Mouse (Mus musculus): ENCODE results near the gene Map4k3. TPM values are rescaled to one million over a fixed set of nuclear protein-coding genes. Genes with fewer than 3 reads are reported as not detected.
"Not testable (repeated sequence)": the region's sequence is repeated elsewhere in the genome, so short reads cannot be mapped to it uniquely, and the experiment has no call there.

Map4k3 gene
- polyA plus RNA-seq, 1 experiment from 2014 or later: 24.0 TPM

GRCm38 (mm10) chr17:80756043-80756442 is 27.8 kb upstream of the Map4k3 start:
- Histone ChIP-seq H3K4me2 (no peak overlapping the region), H3K27ac (0 out of 2 replicates have a peak overlapping the region, but pooled peaks have one; percentile 3), H3K27me3 (no peaks in the 10 kb centered on the region), H3K4me3 (replicated peaks) (no peak overlapping the region), H3K9me3 (replicated peaks) (no peaks in the 10 kb centered on the region), H3K36me3 (no peaks in the 10 kb centered on the region), H3K9ac (no peak overlapping the region), H3K4me1 (peaks cover 22% of the 10 kb centered on the region)
- peak; percentile 80; the same call in 1 of the 2 replicates for ATAC-seq (replicated peaks; ENCODE audit: low FRiP score)
- WGBS: 74% methylated on average over 5 of the region's 5 CpGs

DNA sequence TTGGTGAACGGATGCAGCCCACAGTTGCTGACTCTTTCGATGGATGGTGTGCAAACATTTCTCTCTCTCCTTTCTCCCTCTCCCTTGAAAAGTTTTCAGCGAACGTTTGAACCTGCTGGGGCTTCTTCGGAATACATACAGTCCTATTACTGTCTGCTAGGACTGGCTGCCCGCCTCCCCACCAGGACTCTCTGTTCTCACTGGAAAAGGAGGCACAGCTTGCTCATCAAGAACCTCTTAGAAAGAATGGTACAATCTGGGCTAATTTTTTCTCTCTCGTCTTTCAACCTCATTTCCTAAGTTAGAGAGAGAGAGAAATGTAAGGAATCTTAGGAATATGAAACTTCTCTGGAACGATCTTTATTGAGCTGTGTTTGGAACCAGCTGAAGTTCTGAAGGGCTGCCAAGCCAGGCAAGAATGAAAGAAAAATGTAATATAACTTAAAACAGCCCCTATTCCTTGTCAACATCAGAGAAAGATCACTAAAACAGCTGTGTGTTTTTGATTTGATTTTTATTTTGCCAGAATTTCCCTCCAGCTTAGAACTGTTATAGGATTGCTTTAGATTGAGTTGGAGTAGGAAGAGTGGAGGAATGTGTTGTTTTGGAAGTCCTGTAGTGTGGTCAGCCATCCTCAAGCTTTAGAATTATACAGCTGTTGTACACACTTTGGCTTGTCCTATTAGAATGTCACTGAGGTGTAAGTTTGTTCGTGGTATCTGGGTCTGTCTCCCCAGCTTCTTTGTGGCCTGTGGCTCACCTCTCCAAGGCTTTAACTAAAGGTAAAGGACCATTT is 27.0 kb upstream of the Map4k3 start:
- no peak overlapping the region for H3K9ac ChIP-seq

DNA sequence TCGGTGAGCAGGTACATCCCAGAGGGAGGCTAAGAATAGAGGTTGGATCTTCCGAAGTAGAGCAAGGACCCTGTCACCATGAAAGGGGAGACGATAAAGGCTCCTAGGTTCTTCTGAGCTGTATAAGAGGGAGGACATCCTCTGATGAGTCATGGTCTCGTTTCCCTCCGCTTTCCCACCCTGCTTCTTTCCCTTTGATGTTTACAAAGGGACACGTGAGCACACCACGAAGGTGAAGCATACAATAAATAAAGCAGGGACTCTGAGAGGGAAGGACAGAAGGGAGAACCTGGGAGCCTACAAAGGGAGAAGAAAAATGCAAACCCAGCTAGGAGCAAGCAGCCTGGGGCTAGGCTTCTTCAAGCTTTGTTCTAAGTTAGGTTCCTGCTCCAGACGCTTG is 26.3 kb upstream of the Map4k3 start:
- Histone ChIP-seq H3K27ac (peak overlapping the region; percentile 23; the same call in 1 of the 2 replicates), H3K9me3 (replicated peaks) (no peaks in the 10 kb centered on the region), H3K4me1 (peaks cover 22% of the 10 kb centered on the region), H3K4me2 (no peak overlapping the region), H3K9ac (no peak overlapping the region), H3K36me3 (no peaks in the 10 kb centered on the region), H3K4me3 (replicated peaks) (no peak overlapping the region), H3K27me3 (no peaks in the 10 kb centered on the region)
- ATAC-seq (replicated peaks; ENCODE audit: low FRiP score): no peak; the same call in 1 of the 2 replicates
- WGBS: 29% methylated on average over 8 of the region's 8 CpGs

More for the DNA sequence above, 27.0 kb upstream of the Map4k3 start:
- Histone ChIP-seq H3K27ac (peak overlapping the region; percentile 23), H3K27me3 (no peaks in the 10 kb centered on the region), H3K4me3 (replicated peaks) (no peak overlapping the region), H3K4me2 (no peak overlapping the region), H3K9me3 (replicated peaks) (no peaks in the 10 kb centered on the region), H3K36me3 (no peaks in the 10 kb centered on the region), H3K4me1 (peaks cover 22% of the 10 kb centered on the region)
- no peak for ATAC-seq (replicated peaks; ENCODE audit: low FRiP score)
- 65% methylated on average over 9 of the region's 9 CpGs for WGBS

- H3K27ac ChIP-seq: 0 out of 2 replicates have a peak overlapping the region, but pooled peaks have one; percentile 22
- ATAC-seq (replicated peaks; ENCODE audit: low FRiP score): no peak
- 29% methylated on average over 1 of the region's 1 CpGs for WGBS
Observed at GRCm38 (mm10) chr17:80752466-80752865, 24.2 kb upstream of the Map4k3 start.

DNA sequence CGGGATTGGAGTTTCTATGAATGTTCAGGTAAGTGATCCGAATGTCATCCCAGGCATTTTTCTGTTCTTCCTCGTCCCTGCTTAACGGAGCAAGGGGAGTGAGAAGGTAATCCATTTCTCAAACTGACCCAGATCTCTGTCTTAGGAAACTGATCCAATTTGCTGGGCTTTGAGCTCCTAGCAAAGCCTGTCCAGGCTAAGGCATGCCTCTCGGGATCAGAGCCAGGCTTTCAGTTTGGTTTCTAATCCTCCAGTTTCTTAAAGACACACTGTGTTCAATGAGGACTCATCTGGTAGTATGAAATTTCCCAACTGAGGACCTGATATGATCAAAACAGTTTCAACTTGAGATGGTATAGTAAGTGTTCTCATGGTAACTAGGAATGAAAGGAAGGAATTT is 11.1 kb upstream of the Map4k3 start:
- H3K27me3 ChIP-seq: no peaks in the 10 kb centered on the region
- WGBS: 85% methylated on average over 5 of the region's 5 CpGs
- H3K9ac ChIP-seq: no peak overlapping the region
- no peak overlapping the region for H3K4me2 ChIP-seq
- no peak for ATAC-seq (replicated peaks; ENCODE audit: low FRiP score)
- H3K27ac ChIP-seq: no peak overlapping the region
- H3K4me3 ChIP-seq (replicated peaks): no peak overlapping the region
- no peaks in the 10 kb centered on the region for H3K9me3 ChIP-seq (replicated peaks)
- no peaks in the 10 kb centered on the region for H3K36me3 ChIP-seq
- no peaks in the 10 kb centered on the region for H3K4me1 ChIP-seq

More at GRCm38 (mm10) chr17:80752466-80752865, 24.2 kb upstream of the Map4k3 start:
- H3K4me3 ChIP-seq (replicated peaks): no peak overlapping the region
- H3K4me1 ChIP-seq: peaks cover 22% of the 10 kb centered on the region
- no peak overlapping the region for H3K4me2 ChIP-seq
- no peaks in the 10 kb centered on the region for H3K27me3 ChIP-seq
- H3K36me3 ChIP-seq: no peaks in the 10 kb centered on the region
- no peaks in the 10 kb centered on the region for H3K9me3 ChIP-seq (replicated peaks)
- H3K9ac ChIP-seq: no peak overlapping the region

DNA sequence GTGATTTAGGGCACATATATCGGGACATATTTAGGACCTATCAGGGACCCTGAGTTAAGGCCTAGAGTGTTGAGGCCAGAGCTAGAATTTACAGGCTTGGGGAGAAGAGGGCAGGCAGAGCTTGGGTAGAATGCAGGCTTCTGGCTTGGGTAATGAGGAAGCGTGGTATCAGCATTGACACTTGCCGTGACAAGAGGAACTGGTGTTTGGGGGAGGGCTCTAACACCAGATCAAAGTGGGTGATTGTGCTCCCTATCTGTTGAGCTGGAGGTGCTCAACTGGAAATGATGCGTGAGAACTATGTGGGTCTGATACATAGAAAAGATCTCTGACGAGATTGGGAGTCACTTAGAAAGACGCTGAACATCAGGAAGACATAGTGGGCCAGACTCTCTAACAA is 6.4 kb upstream of the Map4k3 start:
- WGBS: 73% methylated on average over 6 of the region's 6 CpGs
- no peaks in the 10 kb centered on the region for H3K4me1 ChIP-seq

DNA sequence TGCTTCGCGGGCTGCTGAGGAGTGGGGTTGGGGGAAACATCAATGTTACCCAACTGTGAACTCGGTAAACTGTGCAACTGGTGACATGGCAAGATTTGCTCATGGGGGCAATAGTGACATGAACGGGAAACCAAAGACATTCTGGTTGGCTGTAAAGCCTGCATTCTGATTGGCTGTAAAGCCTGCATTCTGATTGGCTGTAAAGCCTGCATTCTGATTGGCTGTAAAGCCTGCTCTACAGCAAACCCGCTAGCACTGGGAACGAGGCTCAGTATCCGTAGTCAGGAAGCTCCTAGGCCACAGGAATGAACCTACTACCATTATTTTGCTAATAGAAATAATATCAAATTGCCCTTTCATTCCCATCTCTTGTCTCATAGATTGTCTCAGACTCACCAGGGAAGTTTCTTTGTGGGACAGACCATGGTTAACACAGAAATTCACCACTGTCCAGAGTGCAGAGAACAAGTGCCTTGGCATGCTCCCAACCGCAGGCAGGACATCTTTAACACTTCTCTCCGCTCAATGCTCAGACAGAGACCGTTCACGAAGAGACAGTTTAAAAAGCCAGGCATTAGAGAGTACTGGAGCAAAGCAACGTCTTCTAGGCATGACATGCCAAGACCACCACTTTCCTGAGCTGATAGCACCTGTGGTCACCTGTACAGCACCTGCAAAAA is 5.0 kb upstream of the Map4k3 start:
- WGBS: 81% methylated on average over 12 of the region's 12 CpGs
- H3K27ac ChIP-seq: no peak overlapping the region
- no peaks in the 10 kb centered on the region for H3K36me3 ChIP-seq
- no peak overlapping the region for H3K4me2 ChIP-seq
- H3K9me3 ChIP-seq (replicated peaks): no peaks in the 10 kb centered on the region
- peaks cover 9% of the 10 kb centered on the region for H3K4me1 ChIP-seq
- H3K27me3 ChIP-seq: no peaks in the 10 kb centered on the region
- H3K4me3 ChIP-seq (replicated peaks): no peak overlapping the region
- no peak overlapping the region for H3K9ac ChIP-seq
- no peak for ATAC-seq (replicated peaks; ENCODE audit: low FRiP score)

More for the DNA sequence above, 6.4 kb upstream of the Map4k3 start:
- Histone ChIP-seq H3K36me3 (no peaks in the 10 kb centered on the region), H3K27ac (no peak overlapping the region), H3K27me3 (no peaks in the 10 kb centered on the region), H3K4me2 (no peak overlapping the region), H3K9me3 (replicated peaks) (no peaks in the 10 kb centered on the region), H3K4me3 (replicated peaks) (no peak overlapping the region), H3K9ac (no peak overlapping the region)
- ATAC-seq (replicated peaks; ENCODE audit: low FRiP score): no peak

- 71% methylated on average over 4 of the region's 4 CpGs for WGBS
- peaks cover 10% of the 10 kb centered on the region for H3K4me1 ChIP-seq
- H3K4me2 ChIP-seq: no peak overlapping the region
Observed at GRCm38 (mm10) chr17:80732256-80732655, 4.0 kb upstream of the Map4k3 start.

DNA sequence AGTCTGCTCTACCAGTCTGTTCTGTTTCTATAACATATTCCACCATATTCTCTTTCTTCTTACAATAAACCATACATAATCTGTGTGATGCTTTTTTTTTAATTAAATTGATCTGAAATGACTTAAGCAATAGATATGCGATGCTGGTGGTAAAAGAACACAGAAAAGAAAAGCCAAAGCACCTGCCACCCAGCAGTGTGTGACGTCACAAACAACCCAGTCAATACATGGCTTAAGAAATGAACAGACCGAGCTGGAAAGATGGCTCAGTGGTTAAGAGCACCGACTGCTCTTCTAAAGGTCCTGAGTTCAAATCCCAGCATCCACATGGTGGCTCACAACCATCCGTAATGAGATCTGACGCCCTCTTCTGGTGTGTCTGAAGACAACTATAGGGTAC is 2.0 kb upstream of the Map4k3 start:
- H3K36me3 ChIP-seq; H3K9ac ChIP-seq; H3K9me3 ChIP-seq (replicated peaks); H3K27ac ChIP-seq; H3K27me3 ChIP-seq; H3K4me3 ChIP-seq (replicated peaks); H3K4me2 ChIP-seq; ATAC-seq (replicated peaks; ENCODE audit: low FRiP score): not testable (repeated sequence)
- H3K4me1 ChIP-seq: peaks cover 24% of the 10 kb centered on the region
- WGBS: 90% methylated on average over 6 of the region's 6 CpGs

More at GRCm38 (mm10) chr17:80732256-80732655, 4.0 kb upstream of the Map4k3 start:
- Histone ChIP-seq H3K9me3 (replicated peaks) (no peaks in the 10 kb centered on the region), H3K9ac (no peak overlapping the region), H3K27me3 (no peaks in the 10 kb centered on the region), H3K4me3 (replicated peaks) (no peak overlapping the region), H3K36me3 (no peaks in the 10 kb centered on the region), H3K27ac (no peak overlapping the region)
- ATAC-seq (replicated peaks; ENCODE audit: low FRiP score): no peak

- Histone ChIP-seq H3K4me3 (replicated peaks) (no peak overlapping the region), H3K36me3 (no peaks in the 10 kb centered on the region; the same call in 1 of the 2 replicates), H3K27me3 (no peaks in the 10 kb centered on the region), H3K4me2 (no peak overlapping the region), H3K27ac (no peak overlapping the region), H3K4me1 (peaks cover 24% of the 10 kb centered on the region), H3K9ac (no peak overlapping the region), H3K9me3 (replicated peaks) (no peaks in the 10 kb centered on the region)
- ATAC-seq (replicated peaks; ENCODE audit: low FRiP score): no peak
- WGBS: 80% methylated on average over 5 of the region's 5 CpGs
Observed at GRCm38 (mm10) chr17:80729825-80730224, 1.5 kb upstream of the Map4k3 start.

DNA sequence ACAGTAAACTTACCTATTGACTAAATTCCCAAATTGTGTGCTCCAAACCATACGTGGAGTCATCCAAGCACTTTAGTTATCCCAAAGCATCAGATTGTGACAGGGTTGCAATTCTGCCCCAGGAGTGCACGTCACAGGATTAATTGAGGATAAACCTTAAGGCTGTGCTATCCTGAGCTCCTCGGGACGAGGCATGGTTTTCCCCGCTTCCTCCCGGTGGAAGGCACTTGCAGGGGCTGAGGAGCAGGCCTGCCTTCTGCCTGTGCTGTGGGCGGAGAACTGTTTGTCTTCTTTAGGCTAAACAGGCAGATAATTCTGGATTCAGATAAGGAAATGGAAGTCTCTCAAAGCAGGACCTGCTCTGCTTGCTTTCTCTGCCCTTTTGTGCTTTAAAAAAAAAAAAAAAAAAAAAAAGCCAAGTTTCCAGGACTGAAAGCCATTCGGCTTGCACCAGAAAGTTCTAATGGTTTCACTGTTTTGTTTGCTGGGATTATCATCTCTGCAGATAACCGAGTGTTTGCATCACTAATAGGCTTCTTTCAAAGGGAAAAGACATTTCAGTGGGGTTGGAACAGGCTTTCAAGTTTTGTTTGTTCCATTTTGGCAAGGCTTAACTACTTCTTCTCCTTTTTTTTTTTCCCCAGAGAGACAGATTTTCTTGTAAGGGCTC is 930 bp upstream of the Map4k3 start:
- WGBS: 34% methylated on average over 9 of the region's 9 CpGs
- H3K27me3 ChIP-seq: no peaks in the 10 kb centered on the region
- peak overlapping the region; percentile 98 for H3K27ac ChIP-seq
- no peaks in the 10 kb centered on the region for H3K9me3 ChIP-seq (replicated peaks)
- H3K36me3 ChIP-seq: no peaks in the 10 kb centered on the region; the same call in 1 of the 2 replicates
- ATAC-seq (replicated peaks; ENCODE audit: low FRiP score): no peak
- no peak overlapping the region for H3K9ac ChIP-seq
- H3K4me2 ChIP-seq: peak overlapping the region; percentile 77
- H3K4me1 ChIP-seq: peaks cover 24% of the 10 kb centered on the region
- H3K4me3 ChIP-seq (replicated peaks): peak overlapping the region; percentile 89

All from kidney, embryonic 15.5 days (tissue).